Comparison of ENCODE assay signal across 7 mouse cellular contexts in genomic region chr2:71273955-71274679, GRCm38 (mm10).
DNase-seq lines count a peak whose midpoint lies in the region; ATAC-seq and TF ChIP-seq lines count a peak whose summit lies in the region.

No protein-coding gene starts in this region.

- H3K27me3 ChIP-seq in G1E (ENCODE audit: insufficient read depth, low read length): no peaks in the 10 kb centered on the region
- H3K27me3 ChIP-seq in limb, embryonic 13.5 days: no peaks in the 10 kb centered on the region

- H3K9ac ChIP-seq in limb, embryonic 13.5 days: no peak overlapping the region

- H3K4me1 ChIP-seq in G1E (ENCODE audit: insufficient read depth, low read depth, low read length): peaks cover 33% of the 10 kb centered on the region
- H3K4me1 ChIP-seq in limb, embryonic 13.5 days: peaks cover 11% of the 10 kb centered on the region

- peak; percentile 11 for DNase-seq in G1E (ENCODE audit: low spot score)
- DNase-seq in adrenal gland, adult 18-20 months (ENCODE audit: low spot score in 2 of 2): peak; percentile 45 to 56
- peak; percentile 60 for DNase-seq in gastrocnemius, postnatal 14 days
- no peak for DNase-seq in cerebellum, adult 9-11 months
- no peak for DNase-seq in embryo, embryonic 10.5 days (ENCODE audit: low spot score)

- peak overlapping the region; percentile 5; the same call in 1 of the 2 replicates for H3K4me2 ChIP-seq in limb, embryonic 13.5 days (replicated peaks)

- no peak overlapping the region for H3K27ac ChIP-seq in limb, embryonic 13.5 days

- TF ChIP-seq CTCF in G1E (IDR thresholded peaks at IDR 0.05; ENCODE audit: low read depth, low read length): no peak

- H3K4me3 ChIP-seq in G1E (ENCODE audit: low read depth, low read length): no peak overlapping the region; the same call in 1 of the 2 replicates
- H3K4me3 ChIP-seq in limb, embryonic 13.5 days: no peak overlapping the region

- no peaks in the 10 kb centered on the region for H3K9me3 ChIP-seq in G1E (replicated peaks)
- H3K9me3 ChIP-seq in limb, embryonic 13.5 days: no peaks in the 10 kb centered on the region

- H3K36me3 ChIP-seq in G1E (replicated peaks): peaks cover 69% of the 10 kb centered on the region
- H3K36me3 ChIP-seq in limb, embryonic 13.5 days: peaks cover 28% of the 10 kb centered on the region

- ATAC-seq in G1E (ENCODE audit: extremely low read depth, insufficient number of reproducible peaks, low FRiP score, poor library complexity, severe bottlenecking): no peak
- ATAC-seq in limb, embryonic 13.5 days (ENCODE audit: low FRiP score, low read depth): no peak
- ATAC-seq in neutrophil, adult 5-6 weeks (ENCODE audit: extremely low read depth, insufficient number of reproducible peaks, low FRiP score, poor library complexity, severe bottlenecking): peak; percentile 75

- WGBS in limb, embryonic 13.5 days: 52% methylated on average over 20 of the region's 23 CpGs

- intact Hi-C loops in gastrocnemius, postnatal 14 days (cut with DNase I; ENCODE audit: low total_unique reads): no loop called here

Comparison
In these comparisons a context has a peak if more than half of its experiments do, and no peak if none do; other contexts are left out.
1. DNase-seq: peak in G1E (single experiment), adrenal gland, adult 18-20 months (2 of 2) and gastrocnemius, postnatal 14 days (single experiment); none in cerebellum, adult 9-11 months (single experiment) and embryo, embryonic 10.5 days (single experiment).